ENCODE assay signal across 28 mouse cellular contexts in genomic region chr13:63913136-63913535, GRCm38 (mm10).
"Had no signal": no experiment of that assay in that cellular context is flagged by ENCODE, and none has a peak within 500 bp of the region (broad histone marks: within the 10 kb centered on the region; RNA-seq: fewer than 3 reads in every experiment).

No protein-coding gene starts in this region.

- H3K27ac ChIP-seq: embryonic facial prominence, embryonic 10.5 days; embryonic facial prominence, embryonic 12.5 days; embryonic facial prominence, embryonic 13.5 days; embryonic facial prominence, embryonic 15.5 days; forebrain, embryonic 10.5 days; forebrain, embryonic 12.5 days; forebrain, embryonic 13.5 days; forebrain, embryonic 15.5 days; gastrocnemius, adult 2 months; heart, adult 2 months had no signal

- H3K9ac ChIP-seq: embryonic facial prominence, embryonic 12.5 days; embryonic facial prominence, embryonic 13.5 days; embryonic facial prominence, embryonic 15.5 days; forebrain, embryonic 12.5 days; forebrain, embryonic 13.5 days; forebrain, embryonic 15.5 days; forebrain, postnatal 0 days had no signal

- ATAC-seq: forebrain, embryonic 13.5 days; forebrain, embryonic 14.5 days; forebrain, embryonic 15.5 days; forebrain, embryonic 16.5 days; forebrain, postnatal 0 days had no signal

- H3K4me2 ChIP-seq: embryonic facial prominence, embryonic 12.5 days; embryonic facial prominence, embryonic 13.5 days; embryonic facial prominence, embryonic 15.5 days; forebrain, embryonic 12.5 days; forebrain, embryonic 13.5 days; forebrain, embryonic 15.5 days had no signal

- H3K9me3 ChIP-seq: embryonic facial prominence, embryonic 10.5 days; embryonic facial prominence, embryonic 12.5 days; embryonic facial prominence, embryonic 13.5 days; embryonic facial prominence, embryonic 15.5 days; forebrain, embryonic 10.5 days; forebrain, embryonic 12.5 days; forebrain, embryonic 13.5 days; forebrain, embryonic 15.5 days had no signal

- H3K4me3 ChIP-seq: embryonic facial prominence, embryonic 10.5 days; embryonic facial prominence, embryonic 12.5 days; embryonic facial prominence, embryonic 13.5 days; embryonic facial prominence, embryonic 15.5 days; erythroblast, embryonic 14.5 days; forebrain, embryonic 10.5 days; forebrain, embryonic 12.5 days; forebrain, embryonic 13.5 days; forebrain, embryonic 15.5 days; gastrocnemius, adult 2 months; heart, adult 2 months had no signal

- DNase-seq: cerebellum, adult 2 months; cerebellum, adult 8-10 months; cerebellum, adult 9-10 months; cerebellum, adult 9-11 months; cerebellum, postnatal 10 days; cerebellum, postnatal 14 days; cerebellum, postnatal 25 days; cerebellum, postnatal 36 days; embryo, embryonic 11 days; forebrain, postnatal 0 days; gastrocnemius, adult 2 months; gastrocnemius, postnatal 10 days; gastrocnemius, postnatal 14 days; gastrocnemius, postnatal 25 days; gastrocnemius, postnatal 36 days; heart, adult 18-20 months; heart, adult 2 months had no signal

- H3K36me3 ChIP-seq: embryonic facial prominence, embryonic 10.5 days; embryonic facial prominence, embryonic 12.5 days; embryonic facial prominence, embryonic 13.5 days; embryonic facial prominence, embryonic 15.5 days; forebrain, embryonic 10.5 days; forebrain, embryonic 12.5 days; forebrain, embryonic 15.5 days had no signal

- H3K27me3 ChIP-seq: embryonic facial prominence, embryonic 12.5 days; embryonic facial prominence, embryonic 13.5 days; embryonic facial prominence, embryonic 15.5 days; forebrain, embryonic 12.5 days; forebrain, embryonic 15.5 days had no signal
